Mouse (Mus musculus) erythroblast, embryonic 14.5 days (primary cell): ENCODE data around the gene Ripk3.

ENCODE experiments used
- GATA1 ChIP-seq: IDR thresholded peaks from 2 replicates; pipeline ENCODE4 v1.6.1; 2012; ENCODE audit warnings: low read length, inconsistent platforms, mixed read lengths
- TAL1 ChIP-seq: IDR thresholded peaks from 3 replicates; pipeline ENCODE4 v1.6.1; 2012; ENCODE audit warnings: low read length, inconsistent platforms, mixed read lengths

DNA sequence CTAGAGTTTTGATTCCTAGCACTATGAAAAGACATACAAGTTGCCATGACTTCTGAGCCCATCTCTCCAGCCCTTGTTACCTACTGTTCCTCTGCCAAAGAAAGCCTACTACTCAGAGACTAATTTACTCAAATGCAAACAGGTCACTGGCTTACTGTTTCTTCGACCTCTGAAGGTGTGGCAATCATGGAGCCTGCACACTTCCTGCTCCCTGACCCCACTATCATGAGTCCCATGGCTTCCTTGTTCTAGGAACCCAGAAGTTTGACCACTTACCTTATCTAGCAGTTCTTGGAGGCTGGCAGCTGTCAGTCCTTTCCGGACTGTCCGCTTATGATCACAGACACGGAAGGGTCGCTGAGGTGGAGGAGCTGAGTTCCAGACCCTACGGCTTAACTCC is 31.1 kb downstream of the Ripk3 start:
- no peak for TF ChIP-seq TAL1
- no peak for TF ChIP-seq GATA1
